Mouse (Mus musculus): ENCODE data around the gene Erc2.

DNA sequence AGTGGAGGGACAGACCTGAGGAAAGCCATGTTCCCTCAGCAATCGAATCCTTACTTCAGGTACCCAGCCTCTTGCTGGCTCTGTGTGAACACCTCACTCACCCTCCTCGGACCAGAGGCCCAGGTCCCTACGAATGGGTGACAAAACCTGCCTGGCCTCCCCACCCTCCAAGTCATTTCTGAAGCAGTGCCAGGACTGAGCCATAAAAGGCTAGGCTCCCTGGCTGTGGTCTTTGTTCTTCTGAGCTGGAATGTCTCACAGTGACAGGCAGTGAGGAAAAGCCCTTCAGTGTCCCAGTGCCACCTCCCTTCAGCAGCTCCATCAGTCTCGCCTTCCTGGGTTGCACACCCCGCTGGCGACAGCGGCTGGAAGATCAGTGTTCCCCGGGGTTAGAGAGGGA is 794.8 kb downstream of the Erc2 start:
- TF ChIP-seq CTCF (IDR thresholded peaks at IDR 0.05; ENCODE audit: low read depth) (no peak), EP300 (IDR thresholded peaks at IDR 0.05; ENCODE audit: low read depth) (no peak)

All from liver, postnatal 0 days (tissue).